12 mouse cellular contexts compared by ENCODE assay signal in the genomic region with DNA sequence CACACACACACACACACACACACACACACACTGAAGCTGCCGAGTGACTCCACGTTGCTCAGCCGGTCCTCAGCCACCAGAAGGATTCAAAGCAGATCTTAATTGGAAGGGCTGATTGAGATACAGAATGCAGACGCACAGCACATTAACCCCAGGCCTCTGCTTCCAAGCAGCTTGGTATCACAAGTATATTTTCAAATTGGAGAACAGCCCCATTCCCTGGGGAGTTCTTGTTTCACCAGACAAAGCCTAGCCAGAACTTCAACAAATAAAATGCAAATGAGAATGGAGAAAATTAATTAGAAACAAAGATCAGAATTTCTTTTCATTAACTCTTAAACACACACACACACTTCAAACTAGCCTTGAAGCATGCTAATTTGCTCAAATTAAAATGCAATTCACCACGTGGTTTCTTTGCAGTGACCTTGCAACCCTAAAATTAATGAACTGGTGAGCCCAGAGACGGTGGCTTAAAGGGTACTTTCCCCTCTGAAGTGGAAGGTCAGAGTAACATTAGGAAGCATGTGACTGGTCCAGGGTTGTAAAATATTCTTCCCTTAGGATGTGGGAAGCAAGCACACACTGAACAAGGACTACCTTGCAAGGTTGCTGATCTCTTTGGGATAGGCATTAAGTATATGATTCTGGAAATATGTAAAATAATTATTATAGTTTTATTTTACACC.
DNase-seq lines count a peak whose midpoint lies in the region; ATAC-seq lines count a peak whose summit lies in the region.
"Had no signal": no experiment of that assay in that cellular context is flagged by ENCODE, and none has a peak within 500 bp of the region (broad histone marks: within the 10 kb centered on the region; RNA-seq: fewer than 3 reads in every experiment).

No protein-coding gene starts in this region.

- H3K9ac ChIP-seq in hindbrain, embryonic 13.5 days = no peak overlapping the region
- H3K9ac ChIP-seq in neural tube, embryonic 15.5 days (replicated peaks) = no peak overlapping the region
- no peak overlapping the region for H3K9ac ChIP-seq in heart, embryonic 11.5 days (ENCODE audit: low read depth, low read length)
- H3K9ac ChIP-seq: embryonic facial prominence, embryonic 15.5 days; limb, embryonic 13.5 days; stomach, embryonic 15.5 days had no signal

- peak overlapping the region; percentile 6; the same call in 1 of the 2 replicates for H3K27ac ChIP-seq in hindbrain, embryonic 13.5 days
- 0 out of 2 replicates have a peak overlapping the region, but pooled peaks have one; percentile 23 for H3K27ac ChIP-seq in neural tube, embryonic 15.5 days (replicated peaks)
- H3K27ac ChIP-seq in heart, embryonic 11.5 days (ENCODE audit: low read depth, low read length) = no peak overlapping the region
- H3K27ac ChIP-seq: embryonic facial prominence, embryonic 15.5 days; limb, embryonic 13.5 days; stomach, embryonic 15.5 days had no signal

- H3K9me3 ChIP-seq in hindbrain, embryonic 13.5 days = no peaks in the 10 kb centered on the region
- H3K9me3 ChIP-seq in neural tube, embryonic 15.5 days (replicated peaks) = no peaks in the 10 kb centered on the region
- H3K9me3 ChIP-seq in heart, embryonic 11.5 days (replicated peaks; ENCODE audit: control insufficient read depth, low read length) = no peaks in the 10 kb centered on the region
- H3K9me3 ChIP-seq: embryonic facial prominence, embryonic 15.5 days; limb, embryonic 13.5 days; stomach, embryonic 15.5 days had no signal

- H3K4me1 ChIP-seq in hindbrain, embryonic 13.5 days (replicated peaks) = peaks cover 18% of the 10 kb centered on the region
- peaks cover 11% of the 10 kb centered on the region; the same call in 1 of the 2 replicates for H3K4me1 ChIP-seq in neural tube, embryonic 15.5 days
- no peaks in the 10 kb centered on the region for H3K4me1 ChIP-seq in heart, embryonic 11.5 days (ENCODE audit: control insufficient read depth, insufficient read depth, low read length)
- H3K4me1 ChIP-seq: limb, embryonic 13.5 days; stomach, embryonic 15.5 days had no signal

- no peak overlapping the region for H3K4me2 ChIP-seq in hindbrain, embryonic 13.5 days
- no peak overlapping the region for H3K4me2 ChIP-seq in neural tube, embryonic 15.5 days
- no peak overlapping the region for H3K4me2 ChIP-seq in heart, embryonic 11.5 days
- H3K4me2 ChIP-seq: embryonic facial prominence, embryonic 15.5 days; limb, embryonic 13.5 days; stomach, embryonic 15.5 days had no signal

- H3K27me3 ChIP-seq in hindbrain, embryonic 13.5 days = 0 out of 2 replicates have a peak, but pooled peaks cover 3% of the 10 kb centered on the region
- no peaks in the 10 kb centered on the region; the same call in 1 of the 2 replicates for H3K27me3 ChIP-seq in neural tube, embryonic 15.5 days (replicated peaks)
- H3K27me3 ChIP-seq in heart, embryonic 11.5 days (ENCODE audit: control insufficient read depth, insufficient read depth, low read length) = no peaks in the 10 kb centered on the region
- H3K27me3 ChIP-seq: embryonic facial prominence, embryonic 15.5 days; limb, embryonic 13.5 days; stomach, embryonic 15.5 days had no signal

- 10% methylated on average over 6 of the region's 6 CpGs for WGBS in hindbrain, embryonic 13.5 days
- WGBS in neural tube, embryonic 15.5 days = 10% methylated on average over 6 of the region's 6 CpGs
- 43% methylated on average over 6 of the region's 6 CpGs for WGBS in heart, embryonic 11.5 days (ENCODE audit: insufficient replicate concordance)

- no peaks in the 10 kb centered on the region for H3K36me3 ChIP-seq in hindbrain, embryonic 13.5 days
- H3K36me3 ChIP-seq in neural tube, embryonic 15.5 days = no peaks in the 10 kb centered on the region
- no peaks in the 10 kb centered on the region for H3K36me3 ChIP-seq in heart, embryonic 11.5 days (ENCODE audit: control insufficient read depth, insufficient read depth, low read length)
- H3K36me3 ChIP-seq: embryonic facial prominence, embryonic 15.5 days; limb, embryonic 13.5 days; stomach, embryonic 15.5 days had no signal

- peak; percentile 87 for ATAC-seq in hindbrain, embryonic 13.5 days (ENCODE audit: low FRiP score)
- ATAC-seq in neural tube, embryonic 15.5 days (ENCODE audit: low FRiP score) = peak; percentile 75; the same call in 1 of the 2 replicates
- ATAC-seq in heart, embryonic 11.5 days (replicated peaks; ENCODE audit: insufficient number of reproducible peaks, low FRiP score, low TSS enrichment) = no peak

- H3K4me3 ChIP-seq in hindbrain, embryonic 13.5 days = no peak overlapping the region
- no peak overlapping the region for H3K4me3 ChIP-seq in neural tube, embryonic 15.5 days (replicated peaks)
- no peak overlapping the region for H3K4me3 ChIP-seq in heart, embryonic 11.5 days (ENCODE audit: low read depth, low read length)
- H3K4me3 ChIP-seq: embryonic facial prominence, embryonic 15.5 days; limb, embryonic 13.5 days; stomach, embryonic 15.5 days had no signal

- peak; percentile 21 for DNase-seq in layer of hippocampus, adult 9-11 months
- DNase-seq in layer of hippocampus, adult 9-10 months (ENCODE audit: low spot score) = no peak
- peak; percentile 55 to 63 for DNase-seq in kidney, postnatal 25 days
- DNase-seq in lung, postnatal 10 days = no peak
- no peak for DNase-seq in adrenal gland, postnatal 36 days
- DNase-seq: right cerebral cortex, adult 18-20 months had no signal

Comparison
In these comparisons a context has a peak if more than half of its experiments do, and no peak if none do; other contexts are left out.
1. DNase-seq: peak in layer of hippocampus, adult 9-11 months (single experiment) and kidney, postnatal 25 days (2 of 2); none in layer of hippocampus, adult 9-10 months (single experiment), lung, postnatal 10 days (single experiment) and adrenal gland, postnatal 36 days (0 of 2).